In genomic region chr9:20888386-20888765, GRCm38 (mm10) we compare ENCODE assay signal across 7 mouse cellular contexts. TPM values are rescaled to one million over a fixed set of nuclear protein-coding genes. Genes with fewer than 3 reads are reported as not detected.
DNase-seq lines count a peak whose midpoint lies in the region; ATAC-seq and TF ChIP-seq lines count a peak whose summit lies in the region.

No protein-coding gene starts in this region.

- H3K36me3 ChIP-seq in lung, postnatal 0 days (ENCODE audit: insufficient read depth, low read length) = peaks cover 7% of the 10 kb centered on the region; the same call in 1 of the 2 replicates
- peaks cover 42% of the 10 kb centered on the region for H3K36me3 ChIP-seq in forebrain, embryonic 10.5 days (replicated peaks)
- H3K36me3 ChIP-seq in limb, embryonic 12.5 days = peaks cover 43% of the 10 kb centered on the region
- H3K36me3 ChIP-seq in stomach, embryonic 14.5 days (ENCODE audit: control insufficient read depth, insufficient read depth, low read length) = peaks cover 40% of the 10 kb centered on the region

- peak overlapping the region; percentile 88 for H3K4me2 ChIP-seq in lung, postnatal 0 days (replicated peaks; ENCODE audit: low read depth, low read length)
- H3K4me2 ChIP-seq in limb, embryonic 12.5 days = peak overlapping the region; percentile 73
- H3K4me2 ChIP-seq in stomach, embryonic 14.5 days (replicated peaks; ENCODE audit: low read depth, low read length) = peak overlapping the region; percentile 92

- peak overlapping the region; percentile 71 for H3K9ac ChIP-seq in lung, postnatal 0 days (replicated peaks; ENCODE audit: low read depth)
- peak overlapping the region; percentile 85 for H3K9ac ChIP-seq in limb, embryonic 12.5 days (replicated peaks)
- peak overlapping the region; percentile 62 for H3K9ac ChIP-seq in stomach, embryonic 14.5 days (replicated peaks; ENCODE audit: low read depth, low read length)

- H3K27me3 ChIP-seq in lung, postnatal 0 days (replicated peaks; ENCODE audit: insufficient read depth, low read length) = no peaks in the 10 kb centered on the region
- no peaks in the 10 kb centered on the region for H3K27me3 ChIP-seq in forebrain, embryonic 10.5 days (ENCODE audit: poor library complexity, severe bottlenecking)
- H3K27me3 ChIP-seq in limb, embryonic 12.5 days = no peaks in the 10 kb centered on the region
- no peaks in the 10 kb centered on the region for H3K27me3 ChIP-seq in stomach, embryonic 14.5 days (ENCODE audit: control insufficient read depth, insufficient read depth, low read length)

- DNase-seq in lung, postnatal 0 days (ENCODE audit: low spot score) = peak; percentile 29
- DNase-seq in lung, postnatal 10 days = no peak
- no peak for DNase-seq in forebrain, embryonic 10.5 days (ENCODE audit: extremely low spot score, low spot score)
- DNase-seq in adrenal gland, adult 8-10 months = no peak
- no peak for DNase-seq in right cerebral cortex, postnatal 4 days

- ATAC-seq in lung, postnatal 0 days = peak; percentile 46
- ATAC-seq in limb, embryonic 12.5 days (ENCODE audit: insufficient number of reproducible peaks, insufficient read depth, low FRiP score, low TSS enrichment, low read depth) = peak; percentile 28; the same call in 1 of the 2 replicates
- ATAC-seq in stomach, embryonic 14.5 days (ENCODE audit: insufficient number of reproducible peaks, insufficient read depth, low FRiP score, low read depth) = peak; percentile 40

- H3K4me1 ChIP-seq in lung, postnatal 0 days (ENCODE audit: insufficient read depth, low read depth, low read length) = no peaks in the 10 kb centered on the region
- peaks cover 15% of the 10 kb centered on the region for H3K4me1 ChIP-seq in forebrain, embryonic 10.5 days
- peaks cover 5% of the 10 kb centered on the region for H3K4me1 ChIP-seq in limb, embryonic 12.5 days (replicated peaks)
- no peaks in the 10 kb centered on the region for H3K4me1 ChIP-seq in stomach, embryonic 14.5 days (ENCODE audit: control insufficient read depth, insufficient read depth, low read length)

- TF ChIP-seq EP300 in lung, postnatal 0 days (IDR thresholded peaks at IDR 0.05) = no peak

- H3K9me3 ChIP-seq in lung, postnatal 0 days (ENCODE audit: low read length) = no peaks in the 10 kb centered on the region
- H3K9me3 ChIP-seq in forebrain, embryonic 10.5 days = peaks cover 9% of the 10 kb centered on the region; the same call in 1 of the 2 replicates
- peaks cover 6% of the 10 kb centered on the region; the same call in 1 of the 2 replicates for H3K9me3 ChIP-seq in limb, embryonic 12.5 days
- H3K9me3 ChIP-seq in stomach, embryonic 14.5 days (ENCODE audit: control insufficient read depth, low read depth, low read length) = no peaks in the 10 kb centered on the region

- H3K4me3 ChIP-seq in lung, postnatal 0 days (ENCODE audit: low read depth, low read length) = peak overlapping the region; percentile 73
- peak overlapping the region; percentile 85 for H3K4me3 ChIP-seq in forebrain, embryonic 10.5 days
- H3K4me3 ChIP-seq in limb, embryonic 12.5 days (replicated peaks) = peak overlapping the region; percentile 94
- peak overlapping the region; percentile 74 for H3K4me3 ChIP-seq in stomach, embryonic 14.5 days (ENCODE audit: low read depth, low read length)

- TF ChIP-seq CTCF in lung, postnatal 0 days (IDR thresholded peaks at IDR 0.05) = no peak

- H3K27ac ChIP-seq in lung, postnatal 0 days (ENCODE audit: low read length) = peak overlapping the region; percentile 94
- H3K27ac ChIP-seq in forebrain, embryonic 10.5 days = peak overlapping the region; percentile 95
- peak overlapping the region; percentile 93 for H3K27ac ChIP-seq in limb, embryonic 12.5 days
- peak overlapping the region; percentile 44 for H3K27ac ChIP-seq in stomach, embryonic 14.5 days (ENCODE audit: low read length)

- under 1% methylated on average over 29 of the region's 30 CpGs for WGBS in lung, postnatal 0 days
- WGBS in forebrain, embryonic 10.5 days = under 1% methylated on average over 30 of the region's 30 CpGs
- WGBS in limb, embryonic 12.5 days = 0% methylated on average over 30 of the region's 30 CpGs
- under 1% methylated on average over 30 of the region's 30 CpGs for WGBS in stomach, embryonic 14.5 days

RNA-seq across cellular contexts. Expression of gene Ppan, which starts 0.4 kb away (rescaled TPM):
- polyA plus RNA-seq in lung, postnatal 0 days (2015; fragmentation: Nextera tagmentation; extraction: Ambion mirVana) = 20.9 and 22.1 TPM in 2 replicates
- 107 and 108 TPM in 2 replicates for polyA plus RNA-seq in forebrain, embryonic 10.5 days (2016; fragmentation: Nextera tagmentation; extraction: Ambion mirVana)
- polyA plus RNA-seq in limb, embryonic 12.5 days (2016; fragmentation: Nextera tagmentation; extraction: Ambion mirVana) = 78.9 and 82.1 TPM in 2 replicates
- 72.7 and 74.6 TPM in 2 replicates for polyA plus RNA-seq in stomach, embryonic 14.5 days (2014; fragmentation: Nextera tagmentation; extraction: Ambion mirVana)
- 10 to 100 TPM; 27.8 to 43.1 (median 35.8) TPM for total RNA-seq in adrenal gland, adult 8-10 months (2022)

RNA-seq across cellular contexts. Expression of gene Angptl6, which starts 8.8 kb away (rescaled TPM):
- polyA plus RNA-seq in lung, postnatal 0 days (2015; fragmentation: Nextera tagmentation; extraction: Ambion mirVana) = 3.2 and 3.3 TPM in 2 replicates
- polyA plus RNA-seq in forebrain, embryonic 10.5 days (2016; fragmentation: Nextera tagmentation; extraction: Ambion mirVana) = 4.4 and 5.1 TPM in 2 replicates
- 2.2 and 2.3 TPM in 2 replicates for polyA plus RNA-seq in limb, embryonic 12.5 days (2016; fragmentation: Nextera tagmentation; extraction: Ambion mirVana)
- polyA plus RNA-seq in stomach, embryonic 14.5 days (2014; fragmentation: Nextera tagmentation; extraction: Ambion mirVana) = 6.9 and 7.2 TPM in 2 replicates
- total RNA-seq in adrenal gland, adult 8-10 months (2022) = 1 to 10 TPM; 2.7 to 4.8 (median 3.2) TPM

RNA-seq across cellular contexts. Expression of gene Eif3g, which starts 10.0 kb away (rescaled TPM):
- 174 and 177 TPM in 2 replicates for polyA plus RNA-seq in lung, postnatal 0 days (2015; fragmentation: Nextera tagmentation; extraction: Ambion mirVana)
- 425 and 433 TPM in 2 replicates for polyA plus RNA-seq in forebrain, embryonic 10.5 days (2016; fragmentation: Nextera tagmentation; extraction: Ambion mirVana)
- polyA plus RNA-seq in limb, embryonic 12.5 days (2016; fragmentation: Nextera tagmentation; extraction: Ambion mirVana) = 328 and 335 TPM in 2 replicates
- 281 and 289 TPM in 2 replicates for polyA plus RNA-seq in stomach, embryonic 14.5 days (2014; fragmentation: Nextera tagmentation; extraction: Ambion mirVana)
- total RNA-seq in adrenal gland, adult 8-10 months (2022) = 100 to 1,000 TPM; 152 to 182 (median 170) TPM

RNA-seq across cellular contexts. Expression of gene A230050P20Rik, which starts 19.9 kb away (rescaled TPM):
- 9.3 and 12.3 TPM in 2 replicates for polyA plus RNA-seq in lung, postnatal 0 days (2015; fragmentation: Nextera tagmentation; extraction: Ambion mirVana)
- 1.2 and 1.9 TPM in 2 replicates for polyA plus RNA-seq in forebrain, embryonic 10.5 days (2016; fragmentation: Nextera tagmentation; extraction: Ambion mirVana)
- 3.1 TPM in 2 replicates for polyA plus RNA-seq in limb, embryonic 12.5 days (2016; fragmentation: Nextera tagmentation; extraction: Ambion mirVana)
- 11.9 and 12.6 TPM in 2 replicates for polyA plus RNA-seq in stomach, embryonic 14.5 days (2014; fragmentation: Nextera tagmentation; extraction: Ambion mirVana)
- 10 to 100 TPM; 17.8 to 48.3 (median 32.4) TPM for total RNA-seq in adrenal gland, adult 8-10 months (2022)

Comparison
In these comparisons a context has a peak if more than half of its experiments do, and no peak if none do; other contexts are left out.
1. H3K27ac ChIP-seq: peak in every context shown above with its lines; median percentile 95 in forebrain, embryonic 10.5 days; 94 in lung, postnatal 0 days; 93 in limb, embryonic 12.5 days; 44 in stomach, embryonic 14.5 days.